Mouse (Mus musculus): ENCODE measurements at regions not wholly inside any gene's neighbourhood (a gene's known extent, or its start where the extent isn't known, plus 50 kb on each side); places are given as distances from the start of the nearest gene placed in this dataset.
A peak's percentile ranks its signal among the peaks of the same experiment; 100 is the strongest.

- DNase-seq = no peak
Measured at GRCm38 (mm10) chr4:152834421-152835110, 356.9 kb upstream of the Kcnab2 start.

GRCm38 (mm10) chr4:152833411-152834310 is 356.0 kb upstream of the Kcnab2 start:
- peak; percentile 5 for DNase-seq

- no peak for DNase-seq
Measured at GRCm38 (mm10) chr4:152832757-152833363, 355.2 kb upstream of the Kcnab2 start.

DNA sequence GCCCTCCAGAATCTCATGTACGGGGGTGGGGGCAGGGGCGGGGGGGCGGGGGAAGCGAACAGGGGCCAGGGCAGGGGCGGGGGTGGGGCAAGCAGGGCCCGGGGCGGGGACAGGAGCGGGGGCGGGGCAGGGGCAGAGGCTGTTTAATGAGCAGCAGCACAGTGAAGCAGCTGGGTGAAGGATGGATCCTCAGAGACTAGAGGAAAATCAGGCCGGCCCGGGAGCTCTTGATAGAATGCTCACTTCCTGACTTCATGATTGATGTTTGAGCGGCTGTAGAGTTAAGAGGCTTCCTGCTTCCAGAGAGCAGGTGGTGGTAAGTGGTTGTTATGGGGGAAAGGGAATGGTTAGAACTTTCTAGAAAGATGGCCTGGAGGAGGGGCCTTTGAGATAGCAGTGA is 347.5 kb upstream of the Kcnab2 start:
- DNase-seq = no peak

GRCm38 (mm10) chr4:152816139-152816757 is 338.6 kb upstream of the Kcnab2 start:
- DNase-seq = no peak

GRCm38 (mm10) chr4:152806611-152807010 is 328.9 kb upstream of the Kcnab2 start:
- DNase-seq = peak; percentile 8

GRCm38 (mm10) chr4:152799392-152799791 is 321.7 kb upstream of the Kcnab2 start:
- peak; percentile 76 for DNase-seq

DNA sequence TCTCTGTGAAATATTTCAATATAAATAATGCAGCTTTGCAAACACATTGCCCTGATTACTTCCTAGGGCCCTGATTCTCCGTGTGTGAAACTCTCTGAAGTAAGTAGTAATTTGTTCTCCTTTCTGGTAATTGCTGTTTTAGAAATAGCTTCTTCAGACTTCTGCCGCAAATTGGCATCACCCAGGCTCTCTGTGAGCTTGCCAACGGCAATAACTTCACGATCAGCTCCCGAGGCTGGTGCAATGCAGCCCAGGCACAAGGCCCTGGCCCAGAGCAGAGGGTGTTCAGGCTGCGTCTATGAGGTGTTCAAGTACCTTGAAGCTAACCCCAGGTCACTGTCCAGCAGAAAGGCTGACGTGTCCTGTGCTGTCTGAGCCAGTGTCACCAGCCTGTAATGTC is 310.8 kb upstream of the Kcnab2 start:
- no peak for DNase-seq

DNA sequence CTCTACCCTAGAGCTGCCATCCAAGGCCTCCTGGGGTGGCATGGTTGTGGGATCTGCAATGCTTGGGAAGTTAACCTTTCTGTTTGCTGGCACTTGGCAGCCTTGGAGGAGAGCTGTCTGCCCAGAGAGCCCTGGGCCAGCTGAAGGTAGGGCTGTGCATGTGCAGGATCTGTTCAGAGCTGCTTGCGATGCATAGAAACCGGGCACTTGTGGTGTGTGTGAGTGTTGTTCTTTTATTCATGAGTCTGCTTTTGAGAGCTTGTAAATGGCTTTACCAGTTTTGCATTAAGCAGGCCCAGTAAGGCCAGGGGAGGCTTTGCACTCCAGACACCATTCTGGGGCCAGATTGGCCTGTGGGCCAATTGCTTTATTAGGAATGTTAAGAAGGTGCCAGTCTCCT is 307.3 kb upstream of the Kcnab2 start:
- DNase-seq = no peak

DNA sequence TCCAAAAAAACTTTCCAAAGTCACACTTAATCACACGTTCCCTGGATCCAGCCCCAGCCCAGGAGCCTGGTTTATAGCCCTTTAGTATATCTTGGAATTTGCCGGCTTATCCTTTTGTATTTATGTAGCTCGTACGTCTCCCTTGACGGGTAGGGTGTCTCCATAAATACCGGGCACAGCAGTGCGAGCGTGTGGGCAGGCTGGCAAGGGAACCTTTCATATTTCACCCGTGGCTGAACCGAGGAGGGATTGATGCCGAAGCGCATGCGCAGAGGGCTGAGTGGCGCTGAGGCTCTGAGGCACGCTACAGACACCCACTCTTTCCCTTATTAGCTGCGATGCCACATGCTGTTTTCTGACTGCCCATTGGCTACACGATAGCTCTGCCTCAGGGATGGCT is 301.9 kb upstream of the Kcnab2 start:
- no peak for DNase-seq

DNA sequence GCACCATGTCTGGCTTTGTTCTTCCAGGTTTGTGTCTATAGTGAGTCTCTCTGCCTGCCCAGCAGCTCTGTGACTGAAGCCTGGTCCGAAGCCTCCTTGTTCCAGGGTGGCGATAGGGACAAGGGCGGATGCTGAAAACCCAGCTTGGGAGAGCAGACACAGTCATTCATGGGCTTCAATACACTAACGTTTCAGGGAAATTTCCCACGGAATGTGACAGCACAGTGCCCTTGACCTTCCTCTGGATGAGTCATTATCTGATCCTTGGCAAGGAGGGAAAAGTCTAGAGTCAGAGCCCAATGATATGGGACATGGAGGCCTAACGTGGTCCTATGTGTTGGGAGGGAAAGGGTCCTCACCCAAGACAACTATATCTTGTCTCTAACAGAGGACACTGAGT is 298.1 kb upstream of the Kcnab2 start:
- DNase-seq = peak; percentile 8

DNA sequence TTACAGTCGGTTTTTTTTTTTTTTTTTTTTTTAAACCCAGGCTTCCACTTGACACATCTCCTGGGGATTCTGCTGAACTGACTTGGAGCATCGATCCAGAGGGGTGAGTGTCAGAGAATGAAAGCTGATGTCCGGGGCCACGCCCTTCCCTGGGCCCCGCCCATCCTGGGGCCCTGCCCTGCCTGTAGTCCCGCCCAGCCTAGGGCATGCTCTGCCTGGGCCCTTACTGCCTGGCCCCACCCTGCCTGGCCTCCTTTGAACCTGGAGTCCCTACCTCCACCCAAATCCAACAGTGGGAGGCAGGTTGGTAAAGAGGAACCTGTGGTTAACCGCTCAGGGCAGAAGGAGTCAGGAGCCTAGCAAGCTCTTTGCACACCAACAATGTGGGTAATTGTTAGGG is 293.7 kb upstream of the Kcnab2 start:
- no peak for DNase-seq

DNA sequence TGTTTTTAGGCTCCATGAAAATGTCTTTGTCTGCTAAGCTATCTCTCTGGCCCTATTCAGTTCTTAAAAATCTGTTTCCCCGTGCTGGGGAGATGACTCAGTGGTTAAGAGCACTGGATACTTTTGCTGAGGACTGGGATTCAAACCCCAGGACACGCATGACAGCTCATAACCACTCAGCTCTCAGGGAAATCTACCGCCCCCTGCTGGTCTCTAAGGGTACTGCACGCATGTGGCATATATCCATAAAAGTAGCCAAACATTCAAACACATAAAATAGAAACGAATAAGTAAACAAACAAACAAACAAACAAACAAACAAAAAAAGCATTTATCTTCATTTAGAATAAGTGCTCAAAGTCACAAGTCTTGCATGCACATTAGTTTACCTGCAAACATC is 289.7 kb upstream of the Kcnab2 start:
- no peak for DNase-seq

DNA sequence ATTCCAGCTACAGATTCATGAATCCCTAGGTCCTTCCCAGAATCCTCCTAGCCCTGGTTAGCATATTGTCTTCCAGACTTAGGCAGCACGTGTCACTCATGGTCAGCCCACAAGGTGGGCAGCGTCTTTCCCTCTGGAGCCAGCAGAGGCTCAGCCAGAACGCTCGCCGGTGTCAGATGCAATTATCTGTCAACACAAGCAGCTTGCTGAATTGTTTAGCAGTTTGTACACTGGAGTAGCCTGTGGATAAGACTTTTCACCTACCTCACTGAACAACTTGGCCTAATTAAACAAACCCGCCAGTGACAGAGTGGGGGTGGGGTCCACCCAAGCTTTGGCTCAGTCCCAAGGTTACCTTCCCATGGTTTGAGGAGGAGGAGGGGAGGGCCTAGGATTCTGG is 285.4 kb upstream of the Kcnab2 start:
- no peak for DNase-seq

DNA sequence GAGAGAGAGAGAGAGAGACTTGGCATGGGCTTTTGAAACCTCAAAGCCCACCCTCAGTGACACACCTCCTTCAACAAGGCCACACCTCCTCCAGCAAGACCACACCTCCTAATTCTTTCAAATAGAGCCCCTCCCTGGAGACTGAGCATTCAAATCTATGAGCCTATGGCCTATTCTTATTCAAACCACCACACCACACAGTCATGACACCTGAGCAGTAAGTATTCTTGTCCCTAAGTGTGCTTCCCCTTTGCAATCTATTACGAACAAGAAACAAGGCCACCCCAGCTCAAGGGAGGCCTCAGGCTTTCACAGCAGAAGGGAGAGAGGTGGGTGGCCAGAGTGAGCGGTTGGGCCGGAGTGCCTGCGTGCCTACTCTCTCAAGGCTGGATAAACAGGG is 284.9 kb upstream of the Kcnab2 start:
- no peak for DNase-seq

DNA sequence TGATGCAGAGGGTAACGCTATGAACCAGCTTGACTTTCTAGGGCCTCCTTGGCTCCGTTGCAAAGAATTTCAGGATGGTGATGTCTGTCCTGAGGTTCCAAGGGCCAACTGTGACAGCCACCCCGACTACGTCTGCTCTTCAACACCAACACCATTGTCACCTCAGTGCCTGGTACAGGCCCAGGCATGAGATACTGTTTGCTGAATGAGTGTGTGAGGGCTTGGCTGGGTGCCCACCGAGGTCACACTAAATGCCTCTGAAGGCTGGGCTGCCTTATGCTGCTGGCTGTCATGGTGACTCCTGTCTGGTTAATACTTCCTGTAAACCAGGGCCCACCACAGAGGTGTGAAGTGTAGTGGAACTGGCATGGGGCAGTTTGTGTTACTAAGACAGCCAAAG is 279.5 kb upstream of the Kcnab2 start:
- no peak for DNase-seq

- DNase-seq = peak; percentile 68
Measured at GRCm38 (mm10) chr4:152756535-152756934, 278.9 kb upstream of the Kcnab2 start.

- no peak for DNase-seq
Measured at GRCm38 (mm10) chr4:152755756-152756155, 278.1 kb upstream of the Kcnab2 start.

- DNase-seq = no peak
Measured at GRCm38 (mm10) chr4:152744366-152744765, 266.7 kb upstream of the Kcnab2 start.

DNA sequence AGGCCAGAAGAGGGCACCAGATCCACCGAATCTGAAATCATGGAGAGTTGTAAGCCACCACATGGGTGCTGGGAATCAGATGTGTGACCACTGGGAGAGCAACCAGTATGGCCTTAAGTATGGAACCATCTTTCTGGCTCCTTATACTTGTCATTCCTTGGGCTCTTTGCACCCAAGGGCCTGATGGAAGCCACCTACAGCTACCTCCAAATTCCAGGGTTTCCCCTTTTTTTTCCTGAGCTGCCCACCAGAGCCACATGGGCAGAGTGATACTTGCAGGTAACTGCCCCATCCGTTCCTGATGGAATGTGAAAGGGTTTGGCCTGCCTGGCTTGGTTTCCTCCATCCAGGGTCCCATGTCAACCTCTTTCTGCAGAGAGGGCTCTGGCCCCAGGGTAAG is 255.3 kb upstream of the Kcnab2 start:
- DNase-seq = no peak

DNA sequence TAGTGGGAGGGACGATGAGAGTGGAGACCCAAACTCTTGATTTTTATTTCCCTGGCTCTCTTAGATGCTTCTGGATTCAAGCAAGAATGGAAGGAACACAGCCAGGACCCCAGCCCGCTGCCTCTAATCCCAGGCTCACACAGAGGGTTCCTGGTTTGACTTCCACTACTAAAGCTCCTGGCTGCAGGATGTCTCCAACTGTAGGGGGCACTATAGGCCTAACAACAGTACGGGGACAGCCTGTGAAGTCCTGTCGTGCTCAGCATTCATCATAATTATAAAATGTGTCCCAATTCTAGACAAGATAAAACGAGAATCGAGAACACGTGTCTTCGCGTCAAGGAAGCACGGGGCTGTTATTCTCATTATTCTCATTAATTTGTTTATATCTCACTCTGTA is 254.3 kb upstream of the Kcnab2 start:
- no peak for DNase-seq

- DNase-seq = no peak
Measured at GRCm38 (mm10) chr4:152731082-152731720, 253.5 kb upstream of the Kcnab2 start.
